Mouse (Mus musculus) limb, embryonic 14.5 days (tissue): ENCODE data around the gene Acadvl. TPM values are rescaled to one million over a fixed set of nuclear protein-coding genes. Genes with fewer than 3 reads are reported as not detected.
A peak's percentile ranks its signal among the peaks of the same experiment; 100 is the strongest.

Experiments
- ATAC-seq: fragments of 200-750 bp; cut with Nextera tagmentation; 2 replicates; pipeline ENCODE4 v1.8.0; 2017; ENCODE audit warnings: low read depth, moderate number of reproducible peaks, moderate TSS enrichment; ENCODE audit not compliant: low FRiP score
- DNase-seq: peaks from one replicate; pipeline ENCODE4 v3.0.0-alpha.2; 2015; ENCODE audit warnings: low spot score
- H3K27ac ChIP-seq: fragments of 300-500 bp; sonication (generic); replicated peaks from 2 replicates; pipeline ENCODE4 v1.5.1; 2014; ENCODE audit warnings: low read depth, mild to moderate bottlenecking, low read length, moderate library complexity, mixed read lengths
- H3K27me3 ChIP-seq: fragments of 300-500 bp; sonication (generic); 2 replicates; pipeline ENCODE4 v1.6.1; 2014; ENCODE audit warnings: low read length, mixed read lengths; ENCODE audit not compliant: control insufficient read depth, insufficient read depth
- H3K36me3 ChIP-seq: fragments of 300-500 bp; sonication (generic); 2 replicates; pipeline ENCODE4 v1.6.1; 2014; ENCODE audit warnings: mild to moderate bottlenecking, low read length, moderate library complexity, mixed read lengths; ENCODE audit not compliant: control insufficient read depth, insufficient read depth
- H3K4me1 ChIP-seq: fragments of 300-500 bp; sonication (generic); 2 replicates; pipeline ENCODE4 v1.6.1; 2014; ENCODE audit warnings: antibody characterized with exemption, low read length, mixed read lengths; ENCODE audit not compliant: control insufficient read depth, insufficient read depth
- H3K4me2 ChIP-seq: fragments of 300-500 bp; sonication (generic); replicated peaks from 2 replicates; pipeline ENCODE4 v1.6.1; 2014; ENCODE audit warnings: low read depth, mild to moderate bottlenecking, low read length, moderate library complexity; ENCODE audit not compliant: severe bottlenecking
- H3K4me3 ChIP-seq: fragments of 300-500 bp; sonication (generic); replicated peaks from 2 replicates; pipeline ENCODE4 v1.5.1; 2014; ENCODE audit warnings: low read length
- H3K9ac ChIP-seq: fragments of 300-500 bp; sonication (generic); 2 replicates; pipeline ENCODE4 v1.6.1; 2014; ENCODE audit warnings: mild to moderate bottlenecking, low read depth, low read length, moderate library complexity; ENCODE audit not compliant: severe bottlenecking
- H3K9me3 ChIP-seq: fragments of 300-500 bp; sonication (generic); 2 replicates; pipeline ENCODE4 v1.6.1; 2016; ENCODE audit warnings: low read length; ENCODE audit not compliant: control insufficient read depth
- POLR2A ChIP-seq: fragments of 200-500 bp; IDR thresholded peaks from 2 replicates; pipeline ENCODE4 v1.8.0; 2012; ENCODE audit warnings: inconsistent platforms, mild to moderate bottlenecking, moderate library complexity, borderline replicate concordance; ENCODE audit not compliant: insufficient read depth, insufficient read length; ENCODE audit errors: extremely low read depth
- WGBS: fragments of 180-500 bp; shearing (Covaris S2); extraction: QIAGEN DNeasy Blood & Tissue Kit; methylation state at CpG from one replicate; pipeline ENCODE4 v1.1.7; 2014; 5-methylcytosine and 5-hydroxymethylcytosine counted together
- polyA plus RNA-seq, 2 experiments: library from polyadenylated mRNA; depleted of rRNA in 1 of 2; stranded (reverse) in 1 of 2; unstranded in 1 of 2; fragments of >200 nt; fragmentation: Nextera tagmentation in 1 of 2; extraction: Ambion mirVana in 1 of 2; gene quantifications; 2 replicates each; pipeline versions ENCODE4 v1.2.1 to v1.2.3; 2012 to 2014

Gene Acadvl
- polyA plus RNA-seq, 2 experiments: 55.4 to 71.8 TPM

DNA sequence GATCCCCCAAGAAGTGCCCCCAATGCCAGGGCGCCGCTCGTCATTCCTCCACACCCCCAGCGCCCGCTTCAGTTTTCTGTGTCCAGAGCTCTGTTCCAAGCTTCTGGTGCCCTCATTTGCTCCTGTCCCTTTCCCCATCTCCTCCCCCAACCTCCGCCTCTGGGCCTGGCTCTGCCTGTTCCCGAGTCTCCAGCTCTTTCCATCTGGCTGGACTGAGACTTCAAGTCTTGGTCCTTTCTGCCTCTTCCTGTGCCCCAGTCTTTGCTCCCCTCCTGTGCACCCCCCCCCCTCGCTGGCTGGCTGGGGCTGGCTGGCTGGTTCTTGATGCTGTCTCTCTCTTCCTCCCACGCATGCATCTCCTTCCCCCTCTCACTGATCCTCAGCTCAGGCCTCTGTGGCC, 12.2 kb upstream of the Acadvl start:
- 0 out of 2 replicates have a peak overlapping the region, but pooled peaks have one; percentile 16 for H3K9ac ChIP-seq
- no peaks in the 10 kb centered on the region for H3K27me3 ChIP-seq
- H3K4me1 ChIP-seq: peaks cover 57% of the 10 kb centered on the region
- no peak for TF ChIP-seq POLR2A
- H3K9me3 ChIP-seq: no peaks in the 10 kb centered on the region
- peaks cover 23% of the 10 kb centered on the region for H3K36me3 ChIP-seq
- H3K4me2 ChIP-seq: peak overlapping the region; percentile 44
- H3K27ac ChIP-seq: peak overlapping the region; percentile 30
- H3K4me3 ChIP-seq: 0 out of 2 replicates have a peak overlapping the region, but pooled peaks have one; percentile 20
- ATAC-seq (no peak), DNase-seq (no peak)
- 31% methylated on average over 9 of the region's 9 CpGs for WGBS

GRCm38 (mm10) chr11:70026689-70027088, 11.5 kb upstream of the Acadvl start:
- peak overlapping the region; percentile 30; the same call in 1 of the 2 replicates for H3K27ac ChIP-seq
- peaks cover 16% of the 10 kb centered on the region for H3K36me3 ChIP-seq
- no peak for TF ChIP-seq POLR2A
- H3K4me3 ChIP-seq: peak overlapping the region; percentile 20
- H3K4me2 ChIP-seq: peak overlapping the region; percentile 44
- no peaks in the 10 kb centered on the region for H3K27me3 ChIP-seq
- DNase-seq (peak; percentile 71), ATAC-seq (peak; percentile 42)
- no peak overlapping the region for H3K9ac ChIP-seq
- WGBS: 2% methylated on average over 15 of the region's 19 CpGs
- no peaks in the 10 kb centered on the region for H3K9me3 ChIP-seq
- H3K4me1 ChIP-seq: peaks cover 62% of the 10 kb centered on the region

DNA sequence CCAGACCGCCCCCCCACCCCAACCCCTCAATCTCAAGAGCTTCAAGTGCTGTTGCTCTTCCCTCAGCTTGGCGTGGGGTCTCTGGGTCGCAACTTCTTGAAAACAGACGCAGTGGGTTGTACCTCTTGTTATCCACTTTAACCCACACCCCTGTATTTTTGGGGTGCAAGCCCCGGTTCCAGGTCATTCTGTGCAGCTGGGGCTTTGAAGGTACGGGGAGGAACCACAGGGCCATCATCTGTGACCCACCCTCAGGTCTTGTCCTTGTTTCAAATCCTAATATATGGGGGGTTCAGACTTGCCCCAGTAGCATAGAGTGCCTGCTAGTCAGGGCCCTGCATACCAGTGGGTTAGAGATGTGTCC, 8.9 kb upstream of the Acadvl start:
- H3K4me2 ChIP-seq: peak overlapping the region; percentile 62
- no peaks in the 10 kb centered on the region for H3K36me3 ChIP-seq
- peak overlapping the region; percentile 52 for H3K9ac ChIP-seq
- 20% methylated on average over 5 of the region's 6 CpGs for WGBS
- H3K4me3 ChIP-seq: peak overlapping the region; percentile 30
- H3K27me3 ChIP-seq: no peaks in the 10 kb centered on the region
- H3K27ac ChIP-seq: no peak overlapping the region
- DNase-seq (no peak), ATAC-seq (no peak)
- peaks cover 69% of the 10 kb centered on the region for H3K4me1 ChIP-seq
- no peak for TF ChIP-seq POLR2A
- no peaks in the 10 kb centered on the region for H3K9me3 ChIP-seq

- Histone ChIP-seq H3K9ac (peak overlapping the region; percentile 52), H3K4me1 (peaks cover 67% of the 10 kb centered on the region), H3K4me3 (peak overlapping the region; percentile 30), H3K9me3 (no peaks in the 10 kb centered on the region), H3K27me3 (no peaks in the 10 kb centered on the region), H3K27ac (no peak overlapping the region), H3K36me3 (no peaks in the 10 kb centered on the region), H3K4me2 (peak overlapping the region; percentile 62)
- ATAC-seq: no peak
- no peak for DNase-seq
- WGBS: 10% methylated on average over 11 of the region's 29 CpGs
- no peak for TF ChIP-seq POLR2A
Observed at GRCm38 (mm10) chr11:70023481-70024150, 8.4 kb upstream of the Acadvl start.

- no peak for TF ChIP-seq POLR2A
Observed at GRCm38 (mm10) chr11:70021264-70022132, 6.3 kb upstream of the Acadvl start.

More at GRCm38 (mm10) chr11:70021264-70022132, 6.3 kb upstream of the Acadvl start:
- peak overlapping the region; percentile 63 for H3K27ac ChIP-seq
- H3K27me3 ChIP-seq: no peaks in the 10 kb centered on the region
- ATAC-seq: peak; percentile 72
- H3K4me2 ChIP-seq: peak overlapping the region; percentile 89
- no peaks in the 10 kb centered on the region for H3K9me3 ChIP-seq
- H3K4me1 ChIP-seq: peaks cover 56% of the 10 kb centered on the region
- DNase-seq: peak; percentile 99
- H3K4me3 ChIP-seq: peak overlapping the region; percentile 79
- WGBS: 2% methylated on average over 40 of the region's 40 CpGs
- H3K9ac ChIP-seq: 0 out of 2 replicates have a peak overlapping the region, but pooled peaks have one; percentile 21
- no peaks in the 10 kb centered on the region for H3K36me3 ChIP-seq
